Mouse (Mus musculus) heart, embryonic 16.5 days (tissue): ENCODE measurements around the gene Ublcp1. TPM values are rescaled to one million over a fixed set of nuclear protein-coding genes. Genes with fewer than 3 reads are reported as not detected.

Experiments
- ATAC-seq: fragments of 200-750 bp; cut with Nextera tagmentation; replicated peaks from 2 replicates; pipeline ENCODE4 v1.8.0; 2017; ENCODE audit warnings: moderate number of reproducible peaks; ENCODE audit not compliant: insufficient read depth, low FRiP score; ENCODE audit errors: extremely low read depth
- H3K27ac ChIP-seq: fragments of 300-500 bp; sonication (generic); 2 replicates; pipeline ENCODE4 v1.5.1; 2014; ENCODE audit warnings: mild to moderate bottlenecking, low read length, control low read depth, moderate library complexity
- H3K27me3 ChIP-seq: fragments of 300-500 bp; sonication (generic); 2 replicates; pipeline ENCODE4 v1.6.1; 2014; ENCODE audit warnings: low read length, mixed read lengths; ENCODE audit not compliant: control insufficient read depth, insufficient read depth
- H3K36me3 ChIP-seq: fragments of 300-500 bp; sonication (generic); 2 replicates; pipeline ENCODE4 v1.6.1; 2014; ENCODE audit not compliant: control insufficient read depth, insufficient read depth
- H3K4me1 ChIP-seq: fragments of 300-500 bp; sonication (generic); 2 replicates; pipeline ENCODE4 v1.6.1; 2014; ENCODE audit warnings: low read length, mixed read lengths; ENCODE audit not compliant: control insufficient read depth, insufficient read depth
- H3K4me2 ChIP-seq: fragments of 300-500 bp; sonication (generic); 2 replicates; pipeline ENCODE4 v1.6.1; 2014; ENCODE audit warnings: low read depth, mild to moderate bottlenecking, control low read depth, low read length
- H3K4me3 ChIP-seq: fragments of 300-500 bp; sonication (generic); 2 replicates; pipeline ENCODE4 v1.5.1; 2014; ENCODE audit warnings: mild to moderate bottlenecking, control low read depth, low read length
- H3K9ac ChIP-seq: fragments of 300-500 bp; sonication (generic); 2 replicates; pipeline ENCODE4 v1.6.1; 2014; ENCODE audit warnings: low read length, control low read depth
- H3K9me3 ChIP-seq: fragments of 300-500 bp; sonication (generic); replicated peaks from 2 replicates; pipeline ENCODE4 v1.6.1; 2016; ENCODE audit warnings: low read length; ENCODE audit not compliant: control insufficient read depth
- WGBS: fragments of 180-500 bp; shearing (Covaris S2); extraction: QIAGEN DNeasy Blood & Tissue Kit; methylation state at CpG from one replicate; pipeline ENCODE4 v1.1.7; 2014; 5-methylcytosine and 5-hydroxymethylcytosine counted together
- microRNA-seq: library from miRNA; unstranded; fragments of <30 nt; microRNA quantifications from one replicate; pipeline ENCODE4, GENCODE M21; 2017
- polyA plus RNA-seq: library from polyadenylated mRNA; unstranded; fragments of >200 nt; fragmentation: Nextera tagmentation; extraction: Ambion mirVana; gene quantifications from 2 replicates; pipeline ENCODE4 v1.2.1, GENCODE M21; 2015

Gene Ublcp1
- polyA plus RNA-seq, 1 experiment from 2014 or later, result 44.5 TPM

DNA sequence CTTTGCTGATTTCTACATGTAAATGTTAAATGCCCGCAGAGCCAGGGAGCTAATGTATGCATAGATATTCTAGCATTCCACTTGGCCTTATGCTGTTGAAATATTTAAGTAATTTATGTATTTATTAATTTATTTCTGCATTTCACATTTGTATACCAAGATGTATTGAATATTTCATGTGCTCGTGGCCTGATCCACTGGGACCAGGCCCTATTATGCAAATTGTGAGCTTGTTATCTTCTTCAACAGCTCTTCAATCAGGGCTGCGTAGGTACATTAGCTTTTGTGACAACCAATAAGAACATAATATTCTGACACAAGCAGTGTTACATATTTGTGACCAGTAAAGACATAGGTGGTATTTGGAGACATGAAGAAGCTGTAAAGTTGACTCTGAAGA, 56.9 kb downstream of the Ublcp1 start:
- H3K27ac ChIP-seq, result no peak overlapping the region
- H3K4me2 ChIP-seq, result no peak overlapping the region
- ATAC-seq, result no peak
- no peak overlapping the region for H3K9ac ChIP-seq
- 0 out of 2 replicates have a peak, but pooled peaks cover 2% of the 10 kb centered on the region for H3K27me3 ChIP-seq
- no peak overlapping the region for H3K4me3 ChIP-seq
- WGBS, result 81% methylated on average over 3 of the region's 3 CpGs
- no peaks in the 10 kb centered on the region for H3K9me3 ChIP-seq
- H3K4me1 ChIP-seq, result no peaks in the 10 kb centered on the region
- no peaks in the 10 kb centered on the region for H3K36me3 ChIP-seq

DNA sequence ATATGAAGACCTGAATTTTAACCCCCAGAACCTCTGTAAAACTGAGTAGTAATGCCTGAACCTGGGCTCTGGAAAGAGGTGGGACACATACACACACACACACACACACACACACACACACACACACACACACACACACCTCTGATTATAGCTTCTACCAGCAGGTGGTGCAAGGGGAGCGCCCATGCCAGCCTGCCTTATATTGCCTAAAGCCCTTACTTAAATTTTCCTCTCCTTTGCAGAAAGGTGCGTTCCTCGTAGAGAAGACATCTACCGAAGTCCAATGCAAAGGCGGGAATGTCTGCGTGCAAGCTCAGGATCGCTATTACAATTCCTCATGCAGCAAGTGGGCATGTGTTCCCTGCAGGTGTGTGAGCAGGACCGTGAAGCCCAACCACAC, 58.0 kb downstream of the Ublcp1 start:
- Histone ChIP-seq H3K4me2 (no peak overlapping the region), H3K27ac (no peak overlapping the region), H3K36me3 (no peaks in the 10 kb centered on the region), H3K9me3 (no peaks in the 10 kb centered on the region), H3K27me3 (0 out of 2 replicates have a peak, but pooled peaks cover 2% of the 10 kb centered on the region), H3K4me1 (no peaks in the 10 kb centered on the region), H3K9ac (no peak overlapping the region), H3K4me3 (no peak overlapping the region)
- no peak for ATAC-seq
- WGBS, result 82% methylated on average over 8 of the region's 8 CpGs

DNA sequence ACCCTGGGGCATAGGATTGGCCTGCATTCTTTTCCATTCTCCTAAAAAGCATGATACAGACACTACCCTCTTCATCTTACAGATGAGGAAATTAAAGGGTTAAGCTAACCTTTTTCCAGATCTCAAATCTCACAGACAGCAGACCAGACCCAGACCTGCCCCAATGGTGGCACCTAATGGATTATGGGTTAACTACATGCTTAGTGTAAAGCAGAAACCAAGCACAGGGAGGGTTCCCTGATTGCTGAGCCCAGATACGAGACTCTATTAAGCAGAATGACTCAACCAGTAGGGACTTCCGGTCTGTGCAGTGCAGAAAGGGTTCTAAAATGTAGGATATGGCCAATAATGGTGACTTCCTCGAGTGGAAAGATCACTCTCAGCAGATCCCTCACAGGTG, 59.9 kb downstream of the Ublcp1 start:
- Histone ChIP-seq H3K27me3 (0 out of 2 replicates have a peak, but pooled peaks cover 2% of the 10 kb centered on the region), H3K36me3 (no peaks in the 10 kb centered on the region), H3K4me3 (no peak overlapping the region), H3K4me2 (no peak overlapping the region), H3K4me1 (no peaks in the 10 kb centered on the region), H3K9me3 (no peaks in the 10 kb centered on the region), H3K9ac (no peak overlapping the region), H3K27ac (no peak overlapping the region)
- no peak for ATAC-seq
- 48% methylated on average over 3 of the region's 3 CpGs for WGBS

GRCm38 (mm10) chr11:44408626-44409025, 61.7 kb downstream of the Ublcp1 start:
- no peaks in the 10 kb centered on the region for H3K9me3 ChIP-seq
- H3K4me2 ChIP-seq, result no peak overlapping the region
- no peak for ATAC-seq
- no peak overlapping the region for H3K9ac ChIP-seq
- H3K36me3 ChIP-seq, result no peaks in the 10 kb centered on the region
- H3K27me3 ChIP-seq, result 0 out of 2 replicates have a peak, but pooled peaks cover 2% of the 10 kb centered on the region
- 45% methylated on average over 5 of the region's 5 CpGs for WGBS
- no peaks in the 10 kb centered on the region for H3K4me1 ChIP-seq
- no peak overlapping the region for H3K27ac ChIP-seq
- no peak overlapping the region for H3K4me3 ChIP-seq

- no peak for ATAC-seq
- WGBS, result 71% methylated on average over 5 of the region's 5 CpGs
- no peaks in the 10 kb centered on the region for H3K36me3 ChIP-seq
- H3K27me3 ChIP-seq, result 0 out of 2 replicates have a peak, but pooled peaks cover 2% of the 10 kb centered on the region
- no peak overlapping the region for H3K9ac ChIP-seq
- H3K27ac ChIP-seq, result no peak overlapping the region
- H3K4me2 ChIP-seq, result no peak overlapping the region
- H3K4me1 ChIP-seq, result peaks cover 7% of the 10 kb centered on the region
- no peaks in the 10 kb centered on the region for H3K9me3 ChIP-seq
- no peak overlapping the region for H3K4me3 ChIP-seq
Observed at GRCm38 (mm10) chr11:44406457-44406856, 63.8 kb downstream of the Ublcp1 start.

GRCm38 (mm10) chr11:44405961-44406360, 64.3 kb downstream of the Ublcp1 start:
- ATAC-seq, result no peak
- H3K36me3 ChIP-seq, result no peaks in the 10 kb centered on the region
- peaks cover 12% of the 10 kb centered on the region for H3K4me1 ChIP-seq
- 0 out of 2 replicates have a peak, but pooled peaks cover 2% of the 10 kb centered on the region for H3K27me3 ChIP-seq
- no peak overlapping the region for H3K4me3 ChIP-seq
- no peaks in the 10 kb centered on the region for H3K9me3 ChIP-seq
- H3K9ac ChIP-seq, result no peak overlapping the region
- H3K4me2 ChIP-seq, result no peak overlapping the region
- no peak overlapping the region for H3K27ac ChIP-seq
- WGBS, result 14% methylated on average over 1 of the region's 1 CpGs

DNA sequence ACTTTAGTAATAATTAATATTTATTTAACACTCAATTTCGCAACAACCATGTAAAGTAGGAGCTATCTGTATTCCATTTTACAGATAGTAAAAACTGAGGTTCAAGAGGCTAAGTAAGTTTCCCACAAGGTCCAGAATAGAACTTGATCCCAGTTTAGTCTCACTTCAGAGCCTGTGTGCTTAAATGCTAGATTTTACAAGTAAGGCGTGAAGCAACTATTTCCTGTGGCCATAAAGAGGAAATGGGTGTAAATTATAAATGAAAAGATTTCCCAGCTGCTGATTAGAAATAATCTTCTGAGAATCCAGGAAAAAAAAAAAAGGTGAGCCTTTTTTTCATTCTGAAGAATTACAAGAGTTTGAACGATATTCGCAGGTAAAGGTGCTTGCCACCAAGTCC, 65.2 kb downstream of the Ublcp1 start:
- 82% methylated on average over 4 of the region's 4 CpGs for WGBS
- Histone ChIP-seq H3K4me2 (no peak overlapping the region), H3K27me3 (no peaks in the 10 kb centered on the region), H3K4me1 (peaks cover 16% of the 10 kb centered on the region), H3K36me3 (no peaks in the 10 kb centered on the region), H3K9ac (no peak overlapping the region), H3K9me3 (no peaks in the 10 kb centered on the region), H3K27ac (no peak overlapping the region), H3K4me3 (no peak overlapping the region)
- ATAC-seq, result no peak

Small RNA genes lying within 50 kb of the gene (microRNA-seq; reads per million reads assigned to microRNA genes)
- not detected for gene Gm22121

Other genes with a start within 250 kb of the Ublcp1 start
- gene Il12b, start 70.4 kb downstream of the Ublcp1 start, polyA plus RNA-seq, result not detected in 2 replicates
- 50.5 and 53.5 TPM in 2 replicates for gene Rnf145, start 48.5 kb upstream of the Ublcp1 start, polyA plus RNA-seq
- gene Ebf1, start 146.8 kb upstream of the Ublcp1 start, polyA plus RNA-seq, result 13.6 and 16.2 TPM in 2 replicates